Mouse (Mus musculus): ENCODE data around the gene Fam186b. TPM values are rescaled to one million over a fixed set of nuclear protein-coding genes. Genes with fewer than 3 reads are reported as not detected.
A peak's percentile ranks its signal among the peaks of the same experiment; 100 is the strongest.
"Not testable (repeated sequence)": the region's sequence is repeated elsewhere in the genome, so short reads cannot be mapped to it uniquely, and the experiment has no call there.

Gene Fam186b
- total and polyA plus RNA-seq, 2 experiments from 2014 or later = 0.38 to 1.6 TPM

- Histone ChIP-seq H3K36me3 (ENCODE audit: insufficient read depth, low read length) (peaks cover 32% of the 10 kb centered on the region), H3K4me1 (ENCODE audit: insufficient read depth, low read length) (0 out of 2 replicates have a peak, but pooled peaks cover 3% of the 10 kb centered on the region), H3K9ac (replicated peaks; ENCODE audit: low read length, poor library complexity, severe bottlenecking) (no peak overlapping the region), H3K4me2 (ENCODE audit: low read depth, low read length, poor library complexity, severe bottlenecking) (no peak overlapping the region), H3K9me3 (ENCODE audit: low read length) (no peaks in the 10 kb centered on the region), H3K27me3 (ENCODE audit: insufficient read depth, low read length) (no peaks in the 10 kb centered on the region), H3K4me3 (ENCODE audit: low read depth, low read length) (no peak overlapping the region), H3K27ac (ENCODE audit: low read depth, low read length) (no peak overlapping the region)
- DNase-seq (ENCODE audit: low spot score) (no peak), ATAC-seq (ENCODE audit: low FRiP score) (no peak)
- no peak for TF ChIP-seq CTCF (IDR thresholded peaks at IDR 0.05)
- WGBS = 88% methylated on average over 9 of the region's 9 CpGs
Measured at GRCm38 (mm10) chr15:99248972-99249371, 46.7 kb downstream of the Fam186b start.

GRCm38 (mm10) chr15:99246736-99247135, 49.0 kb downstream of the Fam186b start:
- not testable (repeated sequence) for ATAC-seq (ENCODE audit: low FRiP score); H3K9me3 ChIP-seq (ENCODE audit: low read length); H3K4me3 ChIP-seq (ENCODE audit: low read depth, low read length); H3K4me1 ChIP-seq (ENCODE audit: insufficient read depth, low read length); H3K27me3 ChIP-seq (ENCODE audit: insufficient read depth, low read length); H3K4me2 ChIP-seq (ENCODE audit: low read depth, low read length, poor library complexity, severe bottlenecking); H3K9ac ChIP-seq (replicated peaks; ENCODE audit: low read length, poor library complexity, severe bottlenecking); H3K27ac ChIP-seq (ENCODE audit: low read depth, low read length)
- DNase-seq (ENCODE audit: low spot score) = peak; percentile 50
- H3K36me3 ChIP-seq (ENCODE audit: insufficient read depth, low read length) = peaks cover 42% of the 10 kb centered on the region
- 91% methylated on average over 6 of the region's 6 CpGs for WGBS

- Histone ChIP-seq H3K4me2 (ENCODE audit: low read depth, low read length, poor library complexity, severe bottlenecking) (no peak overlapping the region), H3K4me3 (ENCODE audit: low read depth, low read length) (no peak overlapping the region), H3K4me1 (ENCODE audit: insufficient read depth, low read length) (no peaks in the 10 kb centered on the region), H3K36me3 (ENCODE audit: insufficient read depth, low read length) (peaks cover 34% of the 10 kb centered on the region), H3K9ac (replicated peaks; ENCODE audit: low read length, poor library complexity, severe bottlenecking) (no peak overlapping the region), H3K27me3 (ENCODE audit: insufficient read depth, low read length) (no peaks in the 10 kb centered on the region), H3K27ac (ENCODE audit: low read depth, low read length) (no peak overlapping the region), H3K9me3 (ENCODE audit: low read length) (no peaks in the 10 kb centered on the region)
- no peak for ATAC-seq (ENCODE audit: low FRiP score)
- no peak for DNase-seq (ENCODE audit: low spot score)
- WGBS = 87% methylated on average over 10 of the region's 10 CpGs
- TF ChIP-seq CTCF (IDR thresholded peaks at IDR 0.05) = no peak
Measured at GRCm38 (mm10) chr15:99242045-99242444, 53.6 kb downstream of the Fam186b start.

GRCm38 (mm10) chr15:99241249-99241648, 54.4 kb downstream of the Fam186b start:
- no peaks in the 10 kb centered on the region for H3K4me1 ChIP-seq (ENCODE audit: insufficient read depth, low read length)
- DNase-seq (ENCODE audit: low spot score) = no peak
- TF ChIP-seq CTCF (IDR thresholded peaks at IDR 0.05) = no peak
- H3K36me3 ChIP-seq (ENCODE audit: insufficient read depth, low read length) = peaks cover 26% of the 10 kb centered on the region
- no peak overlapping the region for H3K9ac ChIP-seq (replicated peaks; ENCODE audit: low read length, poor library complexity, severe bottlenecking)
- H3K9me3 ChIP-seq (ENCODE audit: low read length) = no peaks in the 10 kb centered on the region
- no peak overlapping the region for H3K4me2 ChIP-seq (ENCODE audit: low read depth, low read length, poor library complexity, severe bottlenecking)
- 59% methylated on average over 4 of the region's 4 CpGs for WGBS
- H3K27ac ChIP-seq (ENCODE audit: low read depth, low read length) = no peak overlapping the region
- H3K4me3 ChIP-seq (ENCODE audit: low read depth, low read length) = no peak overlapping the region
- no peak for ATAC-seq (ENCODE audit: low FRiP score)
- no peaks in the 10 kb centered on the region for H3K27me3 ChIP-seq (ENCODE audit: insufficient read depth, low read length)

- 73% methylated on average over 3 of the region's 4 CpGs for WGBS
- TF ChIP-seq CTCF (IDR thresholded peaks at IDR 0.05) = peak; percentile 37
- no peak overlapping the region for H3K4me2 ChIP-seq (ENCODE audit: low read depth, low read length, poor library complexity, severe bottlenecking)
- H3K36me3 ChIP-seq (ENCODE audit: insufficient read depth, low read length) = peaks cover 22% of the 10 kb centered on the region
- no peak overlapping the region for H3K27ac ChIP-seq (ENCODE audit: low read depth, low read length)
- ATAC-seq (ENCODE audit: low FRiP score) = no peak
- no peak overlapping the region for H3K4me3 ChIP-seq (ENCODE audit: low read depth, low read length)
- no peak overlapping the region for H3K9ac ChIP-seq (replicated peaks; ENCODE audit: low read length, poor library complexity, severe bottlenecking)
- no peak for DNase-seq (ENCODE audit: low spot score)
- no peaks in the 10 kb centered on the region for H3K27me3 ChIP-seq (ENCODE audit: insufficient read depth, low read length)
- no peaks in the 10 kb centered on the region for H3K4me1 ChIP-seq (ENCODE audit: insufficient read depth, low read length)
- H3K9me3 ChIP-seq (ENCODE audit: low read length) = no peaks in the 10 kb centered on the region
Measured at GRCm38 (mm10) chr15:99240129-99240528, 55.6 kb downstream of the Fam186b start.

GRCm38 (mm10) chr15:99238006-99238405, 57.7 kb downstream of the Fam186b start:
- H3K9me3 ChIP-seq (ENCODE audit: low read length) = no peaks in the 10 kb centered on the region
- H3K4me2 ChIP-seq (ENCODE audit: low read depth, low read length, poor library complexity, severe bottlenecking) = no peak overlapping the region
- H3K9ac ChIP-seq (replicated peaks; ENCODE audit: low read length, poor library complexity, severe bottlenecking) = no peak overlapping the region
- no peak overlapping the region for H3K27ac ChIP-seq (ENCODE audit: low read depth, low read length)
- H3K4me1 ChIP-seq (ENCODE audit: insufficient read depth, low read length) = no peaks in the 10 kb centered on the region
- TF ChIP-seq CTCF (IDR thresholded peaks at IDR 0.05) = no peak
- ATAC-seq (ENCODE audit: low FRiP score) (no peak), DNase-seq (ENCODE audit: low spot score) (no peak)
- H3K27me3 ChIP-seq (ENCODE audit: insufficient read depth, low read length) = no peaks in the 10 kb centered on the region
- H3K4me3 ChIP-seq (ENCODE audit: low read depth, low read length) = no peak overlapping the region
- WGBS = 68% methylated on average over 11 of the region's 11 CpGs
- peaks cover 11% of the 10 kb centered on the region; the same call in 1 of the 2 replicates for H3K36me3 ChIP-seq (ENCODE audit: insufficient read depth, low read length)
